Mouse (Mus musculus): Measurements from ENCODE around the gene Tas2r136.

DNA sequence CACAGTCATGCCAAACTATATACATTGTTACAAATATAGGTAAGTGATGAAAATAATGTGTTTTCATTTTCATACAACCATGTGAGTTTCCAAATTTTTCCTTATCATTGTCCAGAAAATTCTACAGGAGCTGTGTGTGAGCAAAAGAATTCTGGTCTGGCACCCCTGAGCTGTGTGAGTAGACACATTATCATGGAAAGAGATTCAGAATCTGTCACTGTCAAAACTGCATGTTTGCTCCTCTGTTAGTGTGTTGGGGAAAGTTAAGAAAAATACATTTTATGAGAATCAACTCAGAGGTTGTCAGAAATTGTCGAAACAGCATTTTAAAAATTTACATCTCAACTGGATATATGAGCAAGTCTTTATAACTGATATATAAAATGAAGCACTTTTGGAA lies 24.6 kb upstream of the Tas2r136 start, which contains the start of gene Tas2r117:
- TF ChIP-seq E2F4 (IDR thresholded peaks at IDR 0.05; ENCODE audit: insufficient read depth): no peak
- no peak for TF ChIP-seq POLR2A (IDR thresholded peaks at IDR 0.05; ENCODE audit: insufficient read length, low read depth)
- TF ChIP-seq USF1 (IDR thresholded peaks at IDR 0.05; ENCODE audit: low read depth): no peak
- no peak for TF ChIP-seq MAX (IDR thresholded peaks at IDR 0.05; ENCODE audit: low read depth)
- no peak for TF ChIP-seq POLR2AphosphoS2 (IDR thresholded peaks at IDR 0.05; ENCODE audit: insufficient read length, low read depth)
